Mouse (Mus musculus) olfactory bulb, adult 2 months (tissue): ENCODE data around the gene Tmem220.

Experiments used
- CTCF ChIP-seq: fragments of 200-500 bp; IDR thresholded peaks from 2 replicates; pipeline ENCODE4 v1.5.1; 2012; ENCODE audit warnings: low read depth, mild to moderate bottlenecking, low read length, moderate library complexity; ENCODE audit not compliant: insufficient read depth
- POLR2A ChIP-seq: fragments of 200-500 bp; IDR thresholded peaks from 2 replicates; pipeline ENCODE4 v1.6.1; 2012; ENCODE audit warnings: mild to moderate bottlenecking, low read depth, low read length, moderate library complexity; ENCODE audit not compliant: insufficient read depth

- TF ChIP-seq POLR2A, result no peak
- peak; percentile 77 for TF ChIP-seq CTCF
These were observed 40.5 kb upstream of the Tmem220 start for GRCm38 (mm10) chr11:66984165-66985135.
